Mouse (Mus musculus) adipocyte (in vitro differentiated cells): ENCODE measurements around the gene Nek9.

Experiments
- DNase-seq: peaks from one replicate; pipeline ENCODE4 v3.0.0-alpha.2; 2016; ENCODE audit warnings: low spot score

Nek9 gene

DNA sequence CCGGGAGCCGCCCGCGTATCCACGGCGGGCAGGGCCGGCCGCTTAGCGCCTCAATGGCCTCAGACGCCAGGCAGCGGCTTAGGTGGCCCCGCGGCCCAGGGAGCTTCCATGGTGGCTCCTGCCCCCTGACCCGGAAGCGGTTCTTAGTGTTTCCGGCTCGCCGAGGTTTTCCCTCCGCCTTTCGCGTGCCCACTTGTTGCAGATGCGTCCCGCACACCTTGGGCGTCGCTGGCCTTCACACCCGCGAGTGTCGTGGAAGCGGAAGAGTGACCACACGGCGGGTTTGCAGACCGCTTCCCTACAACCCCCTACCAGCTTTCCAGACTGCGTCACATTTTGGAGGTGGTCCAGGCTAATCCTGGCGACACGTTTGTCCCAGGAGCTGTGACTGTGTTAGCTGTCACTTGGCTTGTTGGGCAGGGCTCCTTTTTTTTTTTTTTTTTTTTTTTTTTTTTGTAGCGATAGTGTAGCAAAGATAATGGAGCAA lies at the start of gene Nek9:
Gene Nek9, minus strand, starts transcription at position 120 of the 487 bp plus-strand sequence.
- peak; percentile 94 for DNase-seq

DNA sequence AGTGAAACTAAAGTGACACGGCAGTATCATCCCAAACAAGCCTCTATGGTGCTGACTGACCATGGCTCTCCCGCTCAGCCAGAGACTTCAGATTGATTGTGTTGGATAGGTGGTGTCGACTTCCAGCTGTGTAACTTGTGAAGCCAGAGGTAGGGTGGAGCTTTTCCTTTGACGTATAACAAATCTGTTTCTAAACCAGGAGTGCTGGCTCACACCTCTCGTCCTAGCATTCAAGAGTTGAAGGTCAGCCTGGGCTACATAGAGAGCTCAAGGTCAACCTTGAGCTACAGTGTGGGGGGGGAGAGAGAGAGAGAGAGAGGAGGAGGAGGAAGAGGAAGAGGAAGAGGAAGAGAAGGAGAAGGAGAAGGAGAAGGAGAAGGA lies 46.8 kb upstream of the Nek9 start:
- no peak for DNase-seq

DNA sequence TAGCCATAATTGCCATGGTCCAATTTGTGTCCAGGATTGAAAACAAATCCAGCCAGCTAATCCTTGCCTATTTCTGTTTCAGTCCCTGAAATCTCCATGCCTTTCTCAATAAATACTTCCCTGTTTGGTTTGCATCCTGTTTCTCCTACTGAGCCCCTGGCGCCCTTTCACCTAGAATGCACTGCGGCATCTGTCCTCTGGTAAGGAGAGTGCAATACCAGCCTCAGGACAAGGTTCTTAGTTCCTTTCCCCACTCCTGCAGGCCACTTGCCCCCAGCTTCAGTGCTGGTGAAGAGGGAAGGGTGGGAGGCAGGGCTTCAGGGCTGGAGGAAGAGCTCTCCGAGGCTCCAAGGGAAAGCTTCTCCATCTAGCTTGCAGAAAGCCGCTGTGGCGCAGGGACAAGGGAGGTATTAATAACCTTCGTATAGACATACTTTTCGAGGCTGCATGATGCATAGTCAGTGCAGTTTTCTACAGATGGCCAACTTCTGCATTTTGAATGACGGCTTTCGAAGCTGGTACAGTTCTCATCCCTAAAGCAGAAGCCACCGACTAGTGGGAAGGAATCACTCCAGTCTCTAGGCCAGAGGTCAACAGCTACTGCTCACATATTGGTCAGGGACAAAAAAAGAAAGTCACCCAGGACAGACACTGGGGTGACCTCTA lies 46.3 kb upstream of the Nek9 start:
- no peak for DNase-seq

DNA sequence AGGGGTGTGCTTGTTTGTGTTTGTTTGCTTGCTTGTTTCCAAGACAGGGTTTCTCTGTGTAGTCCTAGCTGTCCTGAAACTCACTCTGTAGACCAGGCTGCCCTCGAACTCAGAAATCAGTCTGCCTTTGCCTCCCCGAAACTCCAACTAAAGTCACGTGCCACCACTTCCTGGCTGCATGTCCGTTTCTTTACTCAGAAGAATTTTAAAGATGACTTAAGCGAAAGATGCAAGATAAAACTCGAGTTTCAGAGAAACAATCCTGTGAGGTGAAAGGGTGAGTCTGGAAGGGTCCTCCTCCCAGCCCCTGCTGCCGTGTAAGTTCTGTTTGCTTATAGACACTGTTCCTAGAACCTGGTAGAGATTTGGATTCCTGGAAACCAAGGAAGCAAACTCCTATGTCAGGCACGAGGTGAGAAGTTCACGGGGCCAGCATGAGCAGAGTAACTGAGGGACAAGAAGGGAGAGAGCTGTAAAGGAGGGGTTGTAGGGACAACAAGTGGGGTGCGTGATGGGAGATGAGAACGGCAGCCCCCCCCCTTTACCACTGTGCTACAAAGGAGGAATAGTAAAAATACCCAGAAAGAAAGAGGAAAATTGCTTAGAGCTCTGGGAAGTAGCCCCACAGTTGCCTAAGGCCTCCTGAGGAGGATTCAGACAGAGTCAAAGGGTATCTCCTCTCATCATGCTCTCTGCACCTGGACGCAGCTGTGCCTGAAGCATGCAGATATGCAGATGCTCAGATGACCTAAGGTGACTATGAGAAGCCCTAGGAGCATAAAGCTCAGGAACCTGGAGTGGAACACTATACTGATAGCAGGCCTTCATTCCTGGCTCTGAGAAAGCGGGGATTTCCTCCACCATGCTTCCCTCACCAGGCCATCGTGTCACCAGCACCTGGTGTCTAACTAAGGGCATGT lies 43.9 kb upstream of the Nek9 start:
- DNase-seq = no peak

DNA sequence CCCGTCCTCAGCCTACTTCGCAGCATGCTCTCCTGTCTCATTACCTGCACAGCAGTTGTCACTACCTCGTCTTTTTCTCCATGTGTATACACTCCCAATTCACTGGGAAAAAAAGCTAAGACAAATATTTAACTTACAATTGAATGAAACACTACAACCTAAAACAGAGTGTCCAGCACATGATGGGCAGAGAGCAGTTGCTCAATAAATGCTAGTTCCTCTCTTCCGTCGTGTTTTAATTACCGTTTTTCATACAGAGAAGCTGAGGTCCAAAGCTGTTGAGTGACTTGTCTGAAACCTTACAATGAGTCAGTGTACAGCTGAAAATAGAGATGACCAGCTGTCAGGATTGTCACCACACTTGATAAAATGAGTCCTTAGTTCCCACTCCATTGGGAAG lies 42.4 kb upstream of the Nek9 start:
- DNase-seq = no peak

DNA sequence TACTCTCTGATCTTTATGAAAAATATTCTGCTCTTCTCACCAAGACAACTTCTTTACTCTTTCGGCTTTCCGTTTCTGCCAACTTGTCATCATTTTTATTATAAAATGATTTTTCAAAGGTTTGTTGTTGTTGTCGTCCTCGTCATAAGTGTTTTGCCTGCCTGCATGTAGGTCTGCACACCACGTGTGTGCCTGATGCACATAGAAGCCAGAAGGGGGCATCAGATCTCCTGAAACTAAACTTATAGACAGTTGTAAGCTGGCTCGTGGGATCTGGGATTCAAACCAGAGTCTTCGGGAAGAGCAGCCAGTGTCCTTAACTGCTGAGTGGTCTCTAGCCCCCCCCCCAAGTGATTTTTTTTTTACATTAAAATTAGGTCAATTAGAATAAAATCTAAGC lies 41.8 kb upstream of the Nek9 start:
- no peak for DNase-seq

DNA sequence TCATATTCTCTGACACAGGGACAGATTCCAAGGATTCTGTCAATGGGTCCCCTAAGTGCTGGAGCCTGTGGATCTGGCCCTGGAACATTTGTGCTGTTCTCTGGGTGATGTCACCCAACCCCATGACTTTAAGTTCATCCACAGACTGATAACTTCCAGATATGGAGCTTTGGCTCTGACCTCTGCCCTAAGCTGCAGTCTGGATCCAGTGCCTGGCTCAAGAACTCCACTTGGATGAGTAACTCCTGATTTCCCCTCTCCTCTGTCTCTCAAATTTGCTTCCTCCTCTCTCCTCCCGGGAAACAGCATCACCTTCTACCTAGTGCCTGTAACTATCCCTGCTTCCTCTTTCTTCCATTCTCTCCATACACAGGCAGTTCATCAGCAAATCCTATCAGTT lies 41.1 kb upstream of the Nek9 start:
- no peak for DNase-seq

DNA sequence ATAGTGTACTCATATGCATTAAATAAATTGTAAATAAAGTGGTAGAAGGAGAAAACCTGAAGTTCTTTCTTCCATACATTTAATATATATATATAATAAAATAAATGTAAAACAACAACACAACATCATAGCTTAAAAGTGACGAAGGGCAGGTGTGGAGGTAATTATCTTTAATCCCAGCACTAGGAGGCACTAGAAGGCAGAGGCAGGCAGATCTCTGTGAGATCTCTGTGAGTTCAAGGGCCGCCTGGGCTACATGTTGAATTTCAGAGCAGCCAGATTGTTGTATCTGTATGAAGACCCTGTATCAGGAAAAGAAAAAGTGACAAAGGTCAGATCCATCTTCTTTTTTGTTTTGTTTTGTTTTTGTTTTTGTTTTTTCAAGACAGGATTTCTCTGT lies 39.1 kb upstream of the Nek9 start:
- DNase-seq = no peak

DNA sequence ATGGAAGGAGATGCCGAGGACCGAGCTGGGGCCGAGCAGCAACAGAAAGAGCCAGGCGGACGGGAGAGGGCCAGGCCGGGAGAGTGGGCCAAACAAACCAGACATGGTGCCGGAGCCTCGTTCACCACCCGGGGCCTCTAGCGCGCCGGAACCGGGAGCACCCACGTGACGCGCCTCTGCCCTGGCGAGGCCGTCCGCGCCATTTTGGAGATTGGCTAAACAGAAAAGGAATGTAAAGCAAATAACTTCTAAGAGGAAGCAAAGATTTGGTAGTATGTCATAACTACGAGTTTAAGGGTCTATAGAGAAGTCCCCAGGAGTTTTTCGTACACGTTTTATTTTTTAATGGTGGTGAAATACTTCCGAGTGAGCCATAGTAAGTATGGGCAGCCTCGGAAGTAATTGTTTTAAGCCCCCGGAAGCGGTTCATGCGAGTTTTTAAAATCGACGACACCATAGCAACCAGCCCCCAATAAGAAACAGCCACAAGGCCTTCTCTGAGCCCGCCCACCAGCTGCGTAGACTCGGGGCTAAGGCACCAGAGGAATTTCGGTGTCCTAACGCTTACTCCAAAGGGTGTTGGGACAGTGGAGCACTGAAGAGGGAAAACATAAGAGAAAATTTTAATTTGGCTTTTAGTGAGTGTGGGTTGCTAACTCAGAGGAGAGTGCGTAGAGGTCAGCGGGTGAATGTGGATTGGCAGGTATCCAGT lies 35.6 kb upstream of the Nek9 start, which contains the start of gene Tmed10:
Gene Tmed10, minus strand, starts transcription at position 287 of the 712 bp plus-strand sequence.
- peak; percentile 94 for DNase-seq

DNA sequence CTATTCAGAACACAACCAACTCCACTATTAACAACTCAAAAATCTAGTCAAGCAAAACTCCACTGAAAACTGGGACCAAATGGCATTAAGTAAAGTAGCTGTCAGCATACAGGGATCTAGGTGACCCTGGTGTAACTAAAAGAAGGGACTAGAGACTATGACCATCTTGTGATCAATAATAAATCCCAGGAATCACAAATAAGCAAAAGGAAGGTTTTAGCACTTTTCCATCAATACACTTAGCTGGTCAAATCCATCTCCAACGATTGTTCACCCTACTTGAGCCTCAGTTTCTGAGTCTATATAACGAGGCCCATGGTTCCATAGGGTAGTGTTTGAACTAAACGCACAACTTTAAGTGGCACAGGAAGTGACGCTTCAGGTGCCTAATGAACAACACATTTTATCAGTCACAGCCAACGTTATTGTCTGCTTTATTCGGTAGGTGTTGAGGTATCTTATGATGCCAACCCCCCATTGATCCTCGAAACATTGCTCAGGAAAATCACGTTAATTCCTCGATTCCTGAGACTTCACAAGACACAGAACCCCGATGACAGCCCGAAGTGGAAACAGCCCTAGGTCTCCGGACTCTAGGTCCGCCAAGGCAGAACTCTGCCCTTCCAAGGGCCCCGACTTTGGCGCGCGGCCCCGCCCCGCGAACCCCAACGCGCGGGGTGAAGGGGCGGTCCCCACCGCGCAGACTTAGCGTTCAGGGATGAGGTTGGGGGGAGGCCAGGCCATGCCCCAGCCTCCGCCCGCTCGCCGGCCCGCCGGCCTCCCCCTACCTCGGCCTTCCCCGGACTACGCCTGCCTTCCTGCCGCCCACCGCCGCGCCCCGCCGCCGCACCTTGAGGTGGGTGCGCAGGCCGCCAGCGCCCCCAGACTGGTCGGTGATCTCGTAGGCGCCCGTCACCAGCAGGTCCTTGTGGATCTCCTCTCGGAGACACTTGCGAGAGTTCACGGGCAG lies 34.7 kb upstream of the Nek9 start:
- peak; percentile 69 for DNase-seq

DNA sequence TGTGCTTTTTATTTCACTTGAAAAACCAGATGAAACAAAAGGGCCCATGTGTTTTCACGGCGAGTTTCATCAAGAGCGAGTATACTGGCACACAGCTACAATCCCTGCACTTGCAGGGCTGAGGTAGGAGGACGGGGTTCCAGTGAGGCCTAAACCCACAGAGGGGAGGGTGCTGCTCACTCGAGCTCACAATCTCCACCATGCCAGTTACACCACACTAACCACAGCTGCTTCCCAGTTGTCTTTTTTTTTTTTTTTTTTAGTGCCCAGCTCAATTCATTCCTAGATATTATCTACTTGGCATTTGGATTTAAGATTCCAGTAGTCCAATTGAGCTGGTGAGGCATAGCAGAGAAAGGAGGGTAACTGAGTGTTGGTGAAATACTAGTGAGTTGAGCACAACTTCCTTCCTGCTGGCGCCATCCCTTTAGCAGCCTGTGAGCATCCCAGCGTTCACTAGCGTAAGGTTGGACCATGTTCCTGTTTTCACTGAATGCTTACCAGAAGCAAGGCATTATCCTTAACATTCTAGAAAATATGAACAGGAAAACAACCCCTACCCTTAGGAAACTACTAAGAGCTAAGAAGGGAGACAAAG lies 33.0 kb upstream of the Nek9 start:
- no peak for DNase-seq

DNA sequence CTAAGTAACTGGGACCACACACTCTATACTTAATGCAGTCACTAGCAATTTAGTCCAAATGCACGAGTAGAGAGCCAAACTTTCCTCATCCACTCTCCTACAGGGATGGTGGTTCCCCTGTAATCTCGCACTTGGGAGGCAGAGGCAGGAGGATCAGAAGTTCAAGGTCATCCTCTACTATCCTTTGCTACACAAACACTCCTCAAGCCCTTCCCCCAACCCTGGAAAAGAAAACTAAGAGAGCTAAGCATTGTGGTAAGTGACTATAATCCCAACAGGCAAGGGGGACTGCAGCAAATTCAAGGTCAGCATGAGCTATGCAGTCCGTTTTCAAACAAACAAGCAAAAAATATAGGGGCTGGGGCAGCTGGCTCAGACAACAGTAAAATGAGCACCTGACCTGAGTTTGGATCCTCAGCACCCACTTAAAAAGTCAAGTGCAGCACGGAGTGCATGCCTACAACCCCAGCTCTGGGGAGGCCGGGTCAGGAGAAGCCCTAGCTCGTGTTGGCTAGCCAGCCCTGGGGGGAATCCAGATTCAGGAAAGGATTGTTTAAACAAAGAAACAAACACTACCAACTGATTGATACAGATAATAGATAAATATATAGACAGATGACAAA lies 29.4 kb upstream of the Nek9 start:
- no peak for DNase-seq

DNA sequence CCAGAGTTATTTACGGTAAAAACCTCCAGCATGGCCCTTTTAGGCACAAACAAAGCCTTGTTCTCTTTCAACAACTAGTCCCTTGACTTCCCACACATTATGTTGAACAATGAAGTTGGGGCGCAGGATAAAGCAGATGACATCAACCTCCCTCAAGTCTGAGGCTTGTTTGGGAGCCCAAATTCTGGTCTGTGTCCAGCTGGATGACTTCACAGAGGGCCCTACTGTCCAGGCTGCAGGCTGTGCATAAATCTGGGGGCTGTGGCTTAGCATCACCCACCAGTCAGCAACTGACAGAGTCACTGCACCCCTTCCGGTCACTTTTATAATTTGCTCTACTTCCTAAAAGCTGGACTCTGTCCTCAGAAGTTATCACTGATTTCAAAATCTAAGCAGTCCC lies 27.1 kb upstream of the Nek9 start:
- DNase-seq = no peak

DNA sequence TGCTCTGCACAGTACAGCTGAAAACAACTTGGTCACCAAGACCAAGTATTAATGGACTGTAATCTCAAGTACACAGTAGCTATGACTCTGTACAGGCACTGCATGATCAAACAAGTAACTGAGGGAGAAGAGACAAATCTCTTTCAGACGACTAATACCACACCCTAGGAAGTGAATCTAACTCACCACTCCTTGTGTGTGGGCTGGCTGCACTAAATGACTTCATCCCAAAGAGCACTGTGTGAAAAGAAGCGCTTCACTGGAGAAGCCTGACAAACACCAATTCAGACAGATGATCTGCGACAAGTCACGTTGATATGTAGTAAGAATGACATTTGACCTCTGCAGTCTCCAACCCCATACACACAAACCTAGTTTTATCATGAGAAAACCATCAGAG lies 23.3 kb upstream of the Nek9 start:
- no peak for DNase-seq

DNA sequence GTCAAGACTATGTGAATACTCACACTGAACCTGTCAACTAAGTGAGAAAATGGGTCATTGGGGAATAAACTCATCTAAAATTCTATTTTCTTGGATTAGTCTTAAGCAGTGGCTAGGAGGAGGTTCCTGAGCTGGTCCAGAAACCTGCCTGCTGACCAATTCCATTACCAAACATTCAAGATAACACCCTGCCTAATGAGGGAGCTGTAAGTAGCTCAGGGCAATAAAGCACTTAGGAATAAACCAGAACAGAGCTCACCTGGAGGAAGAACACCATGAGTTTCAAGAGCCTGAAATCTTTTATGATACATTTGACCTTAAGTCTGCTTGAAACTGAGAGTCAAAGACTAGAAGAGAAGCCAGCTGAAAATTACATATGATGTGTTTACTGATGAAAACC lies 22.4 kb upstream of the Nek9 start:
- DNase-seq = no peak

DNA sequence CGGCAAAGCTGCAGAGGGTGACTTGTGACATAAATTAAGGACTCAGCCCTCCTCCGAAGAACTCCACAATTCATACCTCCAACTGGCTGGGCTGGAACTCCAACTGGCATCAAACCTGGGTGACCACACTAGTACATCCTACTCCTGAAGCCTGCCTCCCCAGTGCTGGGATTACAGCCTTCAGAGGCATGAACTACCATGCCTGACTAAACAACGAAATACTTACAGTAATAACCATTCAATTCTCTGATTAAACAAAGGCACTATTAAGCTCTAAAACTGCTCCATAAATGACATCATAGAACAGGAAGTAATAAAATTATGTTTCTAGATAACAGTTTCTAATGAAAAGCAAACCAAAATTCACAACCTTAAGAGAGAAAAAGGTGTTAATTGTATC lies 22.0 kb upstream of the Nek9 start:
- no peak for DNase-seq

DNA sequence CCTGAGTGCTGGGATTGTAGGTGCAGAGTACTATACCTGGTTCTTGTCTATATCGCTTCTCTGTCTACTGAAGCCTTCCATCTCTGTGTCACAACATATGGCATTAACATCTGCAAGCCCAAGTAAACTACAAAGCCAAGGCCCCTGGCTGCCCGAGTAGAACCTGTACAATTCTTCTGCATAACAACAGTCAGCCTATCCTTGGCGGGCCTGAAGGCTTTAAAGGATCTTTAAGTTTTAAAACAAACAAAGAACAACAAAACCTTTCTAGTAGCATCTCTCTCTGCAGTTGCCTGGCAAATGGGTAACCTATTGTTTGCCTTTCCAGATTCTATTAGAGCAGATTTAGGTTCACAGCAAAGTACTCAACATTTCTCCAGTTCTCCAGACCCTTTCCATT lies 14.9 kb upstream of the Nek9 start:
- no peak for DNase-seq

DNA sequence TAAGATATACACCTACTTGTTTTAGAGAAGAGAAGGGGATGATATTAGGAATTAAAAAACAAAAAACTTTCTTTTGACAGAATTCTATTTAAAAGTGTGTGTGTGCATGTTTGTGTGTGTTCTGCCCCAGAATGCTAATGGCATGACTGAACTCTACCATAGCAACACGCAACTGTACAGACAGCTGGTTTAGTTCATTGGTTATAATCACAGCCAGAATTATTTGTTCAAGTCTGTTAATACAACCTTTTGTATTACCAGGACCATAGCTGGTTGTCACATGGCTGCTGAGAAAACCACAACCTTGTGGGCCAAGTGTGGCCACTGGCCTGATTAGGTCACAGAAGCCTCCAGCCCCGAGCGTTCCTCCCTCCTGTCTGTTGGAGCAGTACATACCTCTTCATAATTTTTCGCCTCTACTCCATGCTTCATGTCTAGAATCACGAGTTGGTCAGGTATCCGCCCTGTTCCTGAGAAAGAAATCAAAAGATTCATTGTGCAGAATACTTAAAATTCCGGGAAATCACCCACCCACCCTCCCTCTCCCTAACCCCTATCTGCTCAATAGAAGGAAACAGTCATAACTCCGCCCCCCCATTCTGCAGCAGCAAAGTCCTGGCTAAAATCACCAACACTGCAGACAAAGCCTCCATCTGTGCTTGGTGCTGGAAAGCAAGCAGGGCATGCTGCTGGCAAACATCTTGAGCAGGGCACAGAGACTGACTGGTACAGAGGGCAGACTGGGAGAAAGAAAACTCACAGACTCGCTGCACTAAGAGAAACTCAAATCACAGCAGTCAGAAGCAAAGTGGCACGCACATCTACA lies 11.5 kb upstream of the Nek9 start:
- peak; percentile 67 for DNase-seq

DNA sequence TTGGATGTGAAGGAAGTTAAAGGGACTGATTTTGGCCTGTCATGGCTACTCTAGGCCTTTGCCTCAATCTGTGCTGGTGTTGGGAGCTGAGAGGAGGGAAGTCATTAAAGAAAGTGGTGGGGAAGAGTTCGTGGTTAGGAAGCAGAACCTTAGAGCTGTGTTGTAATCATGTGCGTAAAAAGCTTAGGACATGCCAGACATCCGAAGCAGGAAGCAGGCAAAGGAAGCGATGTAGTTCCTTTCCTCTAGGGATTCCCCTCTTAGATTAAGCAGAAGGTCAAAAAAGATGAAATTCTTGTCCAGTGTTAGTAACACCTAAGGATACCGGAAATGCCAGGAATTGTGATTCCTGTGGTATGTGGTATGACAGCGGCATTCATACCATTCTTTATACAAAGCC lies 9.2 kb upstream of the Nek9 start:
- DNase-seq = no peak

DNA sequence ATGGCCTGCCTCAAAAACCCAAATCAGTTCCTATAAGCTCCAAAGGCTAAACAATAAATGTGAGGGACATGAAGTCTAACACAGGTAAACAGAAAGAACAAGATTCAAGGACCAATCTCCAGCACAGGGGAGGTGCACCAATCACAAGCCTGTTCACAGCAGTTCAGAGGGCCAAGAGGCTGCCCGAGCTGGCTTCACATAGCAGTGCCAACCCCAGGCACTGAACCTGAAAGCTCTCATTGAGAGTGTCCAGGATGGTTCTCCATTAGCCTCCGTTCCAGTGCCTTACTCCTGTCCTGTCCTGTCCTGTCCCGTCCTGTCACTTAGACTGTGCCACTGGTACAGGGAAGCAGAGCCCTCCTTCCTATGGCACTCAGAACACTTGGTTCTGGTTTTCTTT lies 8.0 kb upstream of the Nek9 start:
- no peak for DNase-seq
